Mouse (Mus musculus): ENCODE results near the gene Gm21987.
A peak's percentile ranks its signal among the peaks of the same experiment; 100 is the strongest.
"Not testable (repeated sequence)": the region's sequence is repeated elsewhere in the genome, so short reads cannot be mapped to it uniquely, and the experiment has no call there.

Gm21987 gene

DNA sequence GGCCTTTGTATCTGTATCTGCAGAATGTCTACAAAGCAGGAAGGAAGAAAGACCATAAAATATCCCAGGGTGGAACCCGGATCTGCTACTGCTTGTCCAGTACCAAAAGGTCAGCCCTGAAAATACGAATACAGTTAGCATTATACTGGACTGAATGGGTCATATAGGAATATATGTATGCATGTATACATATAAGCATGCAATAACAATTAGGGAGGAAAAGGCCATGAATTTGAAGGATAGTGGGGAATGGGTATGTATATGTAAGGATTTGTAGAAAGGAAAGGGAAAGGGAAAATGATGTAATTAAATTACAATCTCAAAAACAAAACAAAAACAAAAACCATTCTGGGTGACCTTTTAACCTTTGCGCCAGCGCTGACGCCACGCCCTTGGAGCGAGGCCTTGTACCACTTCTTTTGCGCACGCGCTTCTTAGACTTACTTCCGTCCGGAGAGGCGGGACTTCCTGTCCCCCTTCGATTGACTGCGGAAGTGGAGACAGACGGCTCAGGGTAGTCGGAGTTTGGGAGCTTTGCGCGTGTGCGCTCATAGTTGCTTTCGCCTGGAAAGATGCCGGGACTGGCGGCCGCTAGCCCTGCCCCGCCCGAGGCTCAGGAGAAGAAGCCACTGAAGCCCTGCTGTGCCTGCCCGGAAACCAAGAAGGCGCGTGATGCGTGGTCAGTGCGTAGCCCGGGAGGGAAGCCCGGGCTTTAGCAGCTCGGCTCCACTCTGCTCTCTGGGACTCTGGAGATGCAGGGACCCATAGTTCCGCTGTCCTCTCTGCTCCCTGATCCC lies at the start of gene Gm21987, which contains the start of gene Cox17:
Gm21987 (plus strand) TSS at position 512 of the 797 bp plus-strand sequence.
Cox17 (plus strand) TSS at position 463 of the 797 bp plus-strand sequence.
- peak; percentile 96 for DNase-seq (ENCODE audit: low read depth, low spot score)

DNA sequence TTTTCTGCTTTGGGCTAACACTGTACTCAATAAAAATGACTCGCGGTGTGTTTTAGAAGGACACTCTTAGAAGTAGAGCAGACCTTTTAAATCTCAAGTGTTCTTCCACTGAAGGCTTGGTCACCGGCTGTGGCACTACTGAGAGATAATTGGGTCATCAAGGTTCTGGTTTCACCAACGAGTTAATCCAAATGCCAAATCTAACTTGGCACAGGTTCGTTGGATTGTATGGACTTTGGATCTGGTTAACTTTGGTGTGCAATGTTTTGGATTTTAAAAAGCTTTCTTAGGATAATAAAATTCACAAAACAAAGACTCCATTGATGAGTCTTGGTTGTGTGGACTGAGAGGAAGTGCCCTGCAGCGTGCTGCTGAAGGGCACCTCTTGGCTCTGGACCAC lies 48.4 kb upstream of the Gm21987 start:
- no peak for DNase-seq (ENCODE audit: low read depth, low spot score)

DNA sequence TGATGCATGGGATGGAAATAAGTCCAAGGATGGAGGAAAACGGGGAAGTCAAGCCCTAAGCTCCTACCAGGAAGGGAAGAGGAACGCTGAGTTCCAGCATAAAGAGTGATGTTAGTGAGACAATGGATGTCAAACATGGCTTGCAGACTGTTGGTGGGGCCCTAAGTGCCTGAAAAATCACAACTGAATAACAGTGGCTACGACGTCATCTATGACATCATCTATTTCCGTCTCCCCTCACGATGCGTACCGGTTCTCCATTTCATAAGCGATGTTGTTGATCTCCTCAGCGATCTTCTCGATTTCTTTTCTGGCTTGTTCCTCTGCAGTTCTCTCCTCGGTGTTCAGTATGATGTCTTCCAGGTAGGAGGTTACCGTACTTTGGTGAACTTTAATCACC lies 44.5 kb upstream of the Gm21987 start:
- no peak for DNase-seq (ENCODE audit: low read depth, low spot score)

GRCm38 (mm10) chr16:38304460-38305194 lies 42.2 kb upstream of the Gm21987 start:
- no peak for DNase-seq (ENCODE audit: low read depth, low spot score)

GRCm38 (mm10) chr16:38306571-38307220 lies 40.1 kb upstream of the Gm21987 start:
- DNase-seq (ENCODE audit: low read depth, low spot score) = peak; percentile 6

- no peak for DNase-seq (ENCODE audit: low read depth, low spot score)
These were observed 39.6 kb upstream of the Gm21987 start for GRCm38 (mm10) chr16:38307221-38307605.

- no peak for DNase-seq (ENCODE audit: low read depth, low spot score)
These were observed 39.2 kb upstream of the Gm21987 start for GRCm38 (mm10) chr16:38307651-38308050.

- no peak for DNase-seq (ENCODE audit: low read depth, low spot score)
These were observed 38.6 kb upstream of the Gm21987 start for GRCm38 (mm10) chr16:38308195-38308594.

GRCm38 (mm10) chr16:38318492-38318891 lies 28.3 kb upstream of the Gm21987 start:
- no peak for DNase-seq (ENCODE audit: low read depth, low spot score)

DNA sequence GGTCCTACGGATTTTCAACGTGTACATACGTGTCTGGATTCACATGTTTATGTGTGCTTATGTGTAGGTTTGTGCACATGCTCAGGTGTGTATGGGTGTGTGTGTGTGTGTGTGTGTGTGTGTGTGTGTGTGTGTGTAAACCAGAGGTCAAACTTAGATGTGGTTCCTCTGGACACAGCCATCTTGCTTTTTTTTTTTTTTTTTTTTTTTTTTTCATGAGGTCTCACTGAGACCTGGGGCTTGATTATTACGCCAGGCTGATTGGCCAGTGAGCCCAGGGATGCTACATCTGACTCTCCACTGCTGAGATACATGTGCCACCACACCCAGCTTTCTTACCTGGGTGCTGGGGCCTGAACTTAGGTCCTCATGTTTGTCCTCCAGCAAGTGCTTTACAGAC lies 27.8 kb upstream of the Gm21987 start:
- DNase-seq (ENCODE audit: low read depth, low spot score) = no peak

- DNase-seq (ENCODE audit: low read depth, low spot score) = peak; percentile 60
These were observed 25.3 kb upstream of the Gm21987 start for GRCm38 (mm10) chr16:38321452-38321935.

- no peak for DNase-seq (ENCODE audit: low read depth, low spot score)
These were observed 22.5 kb upstream of the Gm21987 start for GRCm38 (mm10) chr16:38324311-38324710.

GRCm38 (mm10) chr16:38326778-38327397 lies 20.0 kb upstream of the Gm21987 start:
- no peak for DNase-seq (ENCODE audit: low read depth, low spot score)

DNA sequence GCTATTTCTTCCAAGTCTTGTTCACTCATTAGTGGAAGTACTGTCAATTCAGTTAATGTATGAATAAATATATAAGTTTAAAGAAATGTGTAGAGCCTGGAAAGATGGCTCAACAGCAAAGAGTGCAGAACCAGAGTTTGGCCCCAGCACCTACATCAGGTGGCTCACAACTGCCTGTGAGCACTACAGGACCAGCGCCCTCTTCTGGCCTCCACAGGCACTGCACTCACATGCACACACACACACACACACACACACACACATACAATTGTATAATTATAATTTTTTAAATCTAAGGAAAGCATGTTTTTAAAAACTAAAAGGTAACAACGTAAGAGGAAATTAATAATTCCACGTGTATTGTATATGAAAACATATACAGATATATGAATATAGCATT lies 17.5 kb upstream of the Gm21987 start:
- no peak for DNase-seq (ENCODE audit: low read depth, low spot score)

DNA sequence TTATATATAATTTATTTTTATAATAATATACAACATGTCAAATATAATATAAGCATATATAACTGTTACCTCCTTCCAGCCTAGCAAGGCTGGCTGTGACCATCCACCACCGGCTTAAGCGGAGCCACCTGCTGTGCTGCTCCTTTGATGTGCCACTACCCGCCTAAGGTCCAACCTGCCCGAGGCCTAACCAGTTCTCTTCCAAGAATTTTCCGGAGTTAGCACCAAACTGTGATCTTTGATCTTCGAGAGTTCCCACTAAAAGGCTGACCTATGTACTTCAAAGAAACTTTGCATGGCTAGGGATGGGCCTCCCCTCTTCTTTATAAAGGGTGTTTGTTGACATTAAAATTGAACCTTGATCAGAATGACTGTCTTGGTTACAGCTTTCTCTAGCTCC lies 12.4 kb upstream of the Gm21987 start:
- DNase-seq (ENCODE audit: low read depth, low spot score) = no peak

DNA sequence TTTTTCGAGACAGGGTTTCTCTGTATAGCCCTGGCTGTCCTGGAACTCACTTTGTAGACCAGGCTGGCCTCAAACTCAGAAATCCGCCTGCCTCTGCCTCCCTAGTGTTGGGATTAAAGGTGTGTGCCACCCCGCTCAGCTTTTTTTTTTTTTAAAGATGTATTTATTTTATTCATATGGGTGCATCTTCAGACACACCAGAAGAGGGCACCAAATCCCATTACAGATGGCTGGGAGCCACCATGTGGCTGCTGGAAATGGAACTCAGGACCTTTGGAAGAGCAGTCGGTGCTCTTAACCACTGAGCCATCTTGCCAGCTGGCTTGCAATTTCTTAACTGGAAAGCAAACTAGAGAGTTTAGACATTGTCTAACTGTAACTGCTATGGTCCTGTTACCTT lies 8.8 kb upstream of the Gm21987 start:
- DNase-seq (ENCODE audit: low read depth, low spot score) = not testable (repeated sequence)

DNA sequence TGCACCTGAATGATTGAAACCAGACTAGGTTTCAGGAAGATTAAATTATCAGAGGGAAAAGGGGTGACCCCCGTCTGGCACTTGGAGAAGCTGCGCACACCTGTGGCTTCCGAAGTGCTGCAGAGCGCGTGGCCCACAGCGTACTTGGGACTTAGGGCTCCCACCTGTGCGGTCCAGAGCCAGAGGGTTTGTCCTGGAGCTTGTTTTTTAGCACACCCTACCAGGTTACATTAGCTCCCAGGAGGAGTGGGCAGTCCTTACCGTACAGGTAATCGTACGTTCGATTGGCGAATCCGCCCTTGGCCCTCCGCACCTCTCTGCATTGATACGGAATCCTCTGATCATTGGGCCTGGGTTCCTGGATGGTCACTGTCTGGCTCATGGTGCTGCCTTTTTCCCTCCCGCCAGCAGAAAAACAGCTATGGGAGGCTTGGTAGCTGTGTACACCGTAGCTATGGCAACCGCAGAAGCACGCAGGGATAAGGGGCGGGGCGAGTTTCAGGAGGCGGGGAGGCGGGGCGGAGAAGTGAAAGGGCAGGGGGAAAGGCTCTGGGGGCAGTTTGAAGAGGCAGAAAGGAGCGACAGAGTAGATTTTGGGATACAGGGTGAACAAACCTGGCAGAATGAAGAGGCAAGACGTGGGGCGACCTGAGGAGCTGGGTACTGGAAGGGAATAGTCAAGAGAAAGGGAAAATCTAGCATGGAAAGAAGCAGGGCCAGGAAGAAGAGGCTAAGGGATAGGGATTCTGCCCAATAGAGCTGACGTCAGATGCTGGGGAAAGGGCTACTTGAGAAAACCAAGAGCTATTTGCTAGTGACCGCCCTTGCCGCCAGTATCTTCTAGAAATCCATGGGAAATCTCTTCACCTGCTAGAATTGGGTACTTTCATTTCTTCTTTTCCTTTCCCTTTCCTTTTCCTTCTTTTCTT lies 5.2 kb upstream of the Gm21987 start, which contains the start of gene Maats1:
Maats1 (minus strand) TSS at position 748 of the 929 bp plus-strand sequence.
- peak; percentile 62 for DNase-seq (ENCODE audit: low read depth, low spot score)

DNA sequence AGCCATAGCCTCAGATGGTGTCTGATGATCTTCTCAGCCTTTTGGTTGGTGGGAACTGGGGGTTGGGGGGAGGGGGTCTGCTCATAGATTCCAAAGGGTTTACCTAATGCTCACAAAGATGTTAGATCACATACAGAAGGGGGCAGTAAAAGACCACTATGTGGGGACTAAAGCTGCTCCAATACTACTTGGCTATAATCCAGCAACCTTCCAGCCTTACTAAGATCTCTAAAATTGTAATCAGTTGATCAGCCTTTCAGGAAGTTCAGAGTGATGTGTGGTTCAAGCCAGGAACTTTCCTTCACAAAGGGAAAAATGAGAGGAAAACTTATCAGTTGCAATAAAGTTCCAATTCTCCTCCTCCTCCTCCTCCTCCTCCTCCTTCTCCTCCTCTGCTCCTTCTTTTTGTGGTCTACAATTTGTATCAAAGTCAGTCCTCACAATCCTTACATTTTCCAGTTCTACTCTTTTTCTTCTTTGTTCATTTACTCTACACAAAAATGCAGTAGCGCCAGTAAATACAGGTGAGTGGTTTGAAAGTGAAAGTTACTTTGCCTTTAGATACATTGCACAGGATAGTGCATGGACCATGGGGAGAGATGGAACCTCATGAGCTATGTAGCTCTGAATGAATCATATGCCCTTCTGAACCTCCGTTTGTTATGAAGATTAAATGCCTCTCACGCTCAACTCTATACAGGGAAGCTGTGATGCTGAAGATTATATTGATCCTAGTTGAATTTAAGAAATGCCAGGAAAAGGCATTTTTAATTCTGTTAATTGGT lies 1.7 kb upstream of the Gm21987 start:
- peak; percentile 55 for DNase-seq (ENCODE audit: low read depth, low spot score)

- DNase-seq (ENCODE audit: low read depth, low spot score) = no peak
These were observed 748 bp downstream of the Gm21987 start for GRCm38 (mm10) chr16:38347588-38347987.
